Mouse (Mus musculus) CH12.LX (cell line): ENCODE results near the gene Trp53i13.
"Not testable (repeated sequence)": the region's sequence is repeated elsewhere in the genome, so short reads cannot be mapped to it uniquely, and the experiment has no call there.

Experiments used
- CTCF ChIP-seq, 2 experiments: IDR thresholded peaks in 1 of 2; conservative IDR thresholded peaks in 1 of 2; 2 replicates each; pipeline ENCODE4 v1.5.1; 2011 to 2012; ENCODE audit warnings: low read depth in 2 of 2, low read length in 2 of 2, improper control_type of control experiment in 1 of 2, inconsistent platforms in 1 of 2, mild to moderate bottlenecking in 1 of 2, moderate library complexity in 1 of 2
- EP300 ChIP-seq: IDR thresholded peaks from 2 replicates; pipeline ENCODE4 v1.6.1; 2011; ENCODE audit warnings: low read length, improper control_type of control experiment

- TF ChIP-seq EP300: not testable (repeated sequence)
- peak in 1 of 2 experiments; percentile 29; a peak in 2 of 4 replicates for TF ChIP-seq CTCF (conservative IDR thresholded peaks at IDR 0.05 in 1 of 2, IDR thresholded peaks at IDR 0.05 in 1 of 2; ENCODE audit: low read depth in 2 of 2, low read length in 2 of 2)
Observed at GRCm38 (mm10) chr11:77528420-77528819, 12.6 kb upstream of the Trp53i13 start.
